11 mouse cellular contexts compared by ENCODE assay signal in the genomic region with DNA sequence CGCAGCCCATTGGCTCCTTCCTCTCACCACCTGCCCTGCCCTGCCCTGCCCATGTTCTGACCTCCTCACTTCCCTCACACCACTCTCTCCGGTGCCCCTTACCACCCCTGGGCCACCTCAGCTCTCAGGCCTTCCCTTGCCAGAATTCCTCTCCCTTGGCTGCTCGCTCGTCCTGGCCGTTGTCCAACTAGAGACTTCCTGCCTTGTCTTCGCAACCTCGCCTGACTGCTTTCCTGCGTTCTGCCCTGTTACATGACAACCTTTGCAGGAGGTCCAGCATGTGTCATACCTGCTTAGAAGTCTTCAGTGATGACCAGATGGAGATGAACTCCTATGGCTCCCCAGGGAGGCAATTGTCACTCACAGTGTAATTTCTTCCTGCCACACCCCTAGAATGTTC. TPM values are rescaled to one million over a fixed set of nuclear protein-coding genes. Genes with fewer than 3 reads are reported as not detected.
DNase-seq lines count a peak whose midpoint lies in the region; ATAC-seq lines count a peak whose summit lies in the region.
"Had no signal": no experiment of that assay in that cellular context is flagged by ENCODE, and none has a peak within 500 bp of the region (broad histone marks: within the 10 kb centered on the region; RNA-seq: fewer than 3 reads in every experiment).

No protein-coding gene starts in this region.

- H3K9me3 ChIP-seq in heart, embryonic 12.5 days (replicated peaks), result peaks cover 5% of the 10 kb centered on the region
- no peaks in the 10 kb centered on the region for H3K9me3 ChIP-seq in hindbrain, embryonic 14.5 days (ENCODE audit: control insufficient read depth, low read length)
- H3K9me3 ChIP-seq: heart, embryonic 15.5 days; midbrain, embryonic 13.5 days; stomach, embryonic 15.5 days had no signal

- H3K27me3 ChIP-seq in heart, embryonic 12.5 days (replicated peaks), result no peaks in the 10 kb centered on the region
- H3K27me3 ChIP-seq in hindbrain, embryonic 14.5 days (ENCODE audit: control insufficient read depth, insufficient read depth, low read length), result no peaks in the 10 kb centered on the region
- H3K27me3 ChIP-seq: midbrain, embryonic 13.5 days; stomach, embryonic 15.5 days had no signal

- DNase-seq in gastrocnemius, postnatal 14 days, result peak; percentile 25
- no peak for DNase-seq in gastrocnemius, adult 8-10 months (ENCODE audit: low spot score in 2 of 2)
- peak; percentile 43 for DNase-seq in NIH3T3 (ENCODE audit: low read depth)
- peak; percentile 59 to 67 for DNase-seq in lung, adult 18-20 months
- DNase-seq in yolk sac, embryonic 10.5 days (ENCODE audit: low spot score), result no peak
- no peak for DNase-seq in thymus, postnatal 0 days (ENCODE audit: low spot score)
- no peak for DNase-seq in hindbrain, embryonic 14.5 days (ENCODE audit: low spot score)

- no peak overlapping the region for H3K4me3 ChIP-seq in heart, embryonic 12.5 days
- no peak overlapping the region for H3K4me3 ChIP-seq in hindbrain, embryonic 14.5 days (replicated peaks; ENCODE audit: low read length)
- H3K4me3 ChIP-seq: heart, embryonic 15.5 days; midbrain, embryonic 13.5 days; stomach, embryonic 15.5 days had no signal

- 59% methylated on average over 8 of the region's 8 CpGs for WGBS in heart, embryonic 12.5 days
- 77% methylated on average over 8 of the region's 8 CpGs for WGBS in hindbrain, embryonic 14.5 days

- H3K9ac ChIP-seq in heart, embryonic 12.5 days, result no peak overlapping the region
- no peak overlapping the region for H3K9ac ChIP-seq in hindbrain, embryonic 14.5 days
- H3K9ac ChIP-seq: heart, embryonic 15.5 days; midbrain, embryonic 13.5 days; stomach, embryonic 15.5 days had no signal

- no peaks in the 10 kb centered on the region for H3K36me3 ChIP-seq in heart, embryonic 12.5 days
- H3K36me3 ChIP-seq in hindbrain, embryonic 14.5 days (replicated peaks; ENCODE audit: control insufficient read depth, insufficient read depth), result no peaks in the 10 kb centered on the region
- H3K36me3 ChIP-seq: heart, embryonic 15.5 days; midbrain, embryonic 13.5 days; stomach, embryonic 15.5 days had no signal

- no peak overlapping the region for H3K4me2 ChIP-seq in heart, embryonic 12.5 days
- H3K4me2 ChIP-seq in hindbrain, embryonic 14.5 days (replicated peaks), result no peak overlapping the region
- H3K4me2 ChIP-seq: heart, embryonic 15.5 days; midbrain, embryonic 13.5 days; stomach, embryonic 15.5 days had no signal

- peaks cover 6% of the 10 kb centered on the region; the same call in 1 of the 2 replicates for H3K4me1 ChIP-seq in heart, embryonic 12.5 days (replicated peaks)
- no peaks in the 10 kb centered on the region for H3K4me1 ChIP-seq in hindbrain, embryonic 14.5 days (replicated peaks; ENCODE audit: control insufficient read depth, insufficient read depth, low read length)
- H3K4me1 ChIP-seq: midbrain, embryonic 13.5 days had no signal

- peak; percentile 19; the same call in 1 of the 2 replicates for ATAC-seq in heart, embryonic 12.5 days (ENCODE audit: insufficient number of reproducible peaks, low FRiP score)
- ATAC-seq in hindbrain, embryonic 14.5 days (ENCODE audit: low FRiP score), result no peak
- ATAC-seq: midbrain, embryonic 13.5 days had no signal

- intact Hi-C loops in gastrocnemius, postnatal 14 days (cut with DNase I; ENCODE audit: low total_unique reads), result no loop called here

- H3K27ac ChIP-seq in heart, embryonic 12.5 days (ENCODE audit: poor library complexity, severe bottlenecking), result no peak overlapping the region
- no peak overlapping the region for H3K27ac ChIP-seq in hindbrain, embryonic 14.5 days
- H3K27ac ChIP-seq: heart, embryonic 15.5 days; midbrain, embryonic 13.5 days; stomach, embryonic 15.5 days had no signal

RNA-seq across cellular contexts. Expression of gene Slco2a1, which starts 43.7 kb away (rescaled TPM):
- under 1 TPM; 0.62 to 0.78 TPM for total RNA-seq in gastrocnemius, postnatal 14 days (2021)
- total RNA-seq in gastrocnemius, adult 8-10 months (2022), result 1 to 10 TPM in 2 of 4 experiments, under 1 TPM in 2; 0.51 to 1.1 (median 0.80) TPM
- 7.1 and 9.0 TPM in 2 replicates for polyA plus RNA-seq in heart, embryonic 12.5 days (2016; fragmentation: Nextera tagmentation; extraction: Ambion mirVana)
- 10.0 and 12.2 TPM in 2 replicates for polyA plus RNA-seq in thymus, postnatal 0 days (2015; fragmentation: Nextera tagmentation; extraction: Ambion mirVana)
- 2.4 and 3.7 TPM in 2 replicates for polyA plus RNA-seq in hindbrain, embryonic 14.5 days (2014; fragmentation: Nextera tagmentation; extraction: Ambion mirVana)

Comparison
In these comparisons a context has a peak if more than half of its experiments do, and no peak if none do; other contexts are left out.
1. DNase-seq: peak in gastrocnemius, postnatal 14 days (single experiment), NIH3T3 (single experiment) and lung, adult 18-20 months (2 of 2); none in gastrocnemius, adult 8-10 months (0 of 2), yolk sac, embryonic 10.5 days (single experiment), thymus, postnatal 0 days (single experiment) and hindbrain, embryonic 14.5 days (single experiment).